Mouse (Mus musculus) frontal cortex, postnatal 14 days (tissue): ENCODE data around the gene Slc36a4.

Experiments
- DNase-seq, 2 experiments: peaks; one replicate each; pipeline ENCODE4 v3.0.0; 2022; ENCODE audit warnings: low spot score in 2 of 2

The Slc36a4 gene

GRCm38 (mm10) chr9:15722506-15722905 lies 13.0 kb downstream of the Slc36a4 start:
- no peak for DNase-seq

- no peak for DNase-seq
Observed at GRCm38 (mm10) chr9:15727168-15727567, 17.6 kb downstream of the Slc36a4 start.

GRCm38 (mm10) chr9:15731758-15732748 lies 22.5 kb downstream of the Slc36a4 start:
- no peak for DNase-seq

- no peak for DNase-seq
Observed at GRCm38 (mm10) chr9:15734056-15734866, 24.7 kb downstream of the Slc36a4 start.

- DNase-seq, result no peak
Observed at GRCm38 (mm10) chr9:15734867-15735131, 25.3 kb downstream of the Slc36a4 start.

- no peak for DNase-seq
Observed at GRCm38 (mm10) chr9:15737522-15737921, 28.0 kb downstream of the Slc36a4 start.

GRCm38 (mm10) chr9:15741428-15741827 lies 31.9 kb downstream of the Slc36a4 start:
- DNase-seq, result no peak

GRCm38 (mm10) chr9:15741931-15742330 lies 32.4 kb downstream of the Slc36a4 start:
- no peak for DNase-seq

- no peak for DNase-seq
Observed at GRCm38 (mm10) chr9:15745985-15746607, 36.6 kb downstream of the Slc36a4 start.

- DNase-seq, result no peak
Observed at GRCm38 (mm10) chr9:15746636-15747035, 37.1 kb downstream of the Slc36a4 start.

- DNase-seq, result no peak
Observed at GRCm38 (mm10) chr9:15748383-15748782, 38.8 kb downstream of the Slc36a4 start.

- no peak for DNase-seq
Observed at GRCm38 (mm10) chr9:15759318-15759717, 49.8 kb downstream of the Slc36a4 start.

GRCm38 (mm10) chr9:15766379-15766778 lies 56.8 kb downstream of the Slc36a4 start:
- no peak for DNase-seq

GRCm38 (mm10) chr9:15766821-15767220 lies 57.3 kb downstream of the Slc36a4 start:
- no peak for DNase-seq

- DNase-seq, result no peak
Observed at GRCm38 (mm10) chr9:15772766-15773165, 63.2 kb downstream of the Slc36a4 start.

GRCm38 (mm10) chr9:15773426-15773825 lies 63.9 kb downstream of the Slc36a4 start:
- no peak for DNase-seq

GRCm38 (mm10) chr9:15774911-15775310 lies 65.4 kb downstream of the Slc36a4 start:
- DNase-seq, result no peak

- DNase-seq, result no peak
Observed at GRCm38 (mm10) chr9:15781936-15782335, 72.4 kb downstream of the Slc36a4 start.

GRCm38 (mm10) chr9:15786192-15786591 lies 76.7 kb downstream of the Slc36a4 start:
- DNase-seq, result no peak

- no peak for DNase-seq
Observed at GRCm38 (mm10) chr9:15786610-15787009, 77.1 kb downstream of the Slc36a4 start.

GRCm38 (mm10) chr9:15792076-15792475 lies 82.5 kb downstream of the Slc36a4 start:
- no peak for DNase-seq
